Mouse (Mus musculus): ENCODE measurements at regions not wholly inside any gene's neighbourhood (a gene's known extent, or its start where the extent isn't known, plus 50 kb on each side); places are given as distances from the start of the nearest gene placed in this dataset.

DNA sequence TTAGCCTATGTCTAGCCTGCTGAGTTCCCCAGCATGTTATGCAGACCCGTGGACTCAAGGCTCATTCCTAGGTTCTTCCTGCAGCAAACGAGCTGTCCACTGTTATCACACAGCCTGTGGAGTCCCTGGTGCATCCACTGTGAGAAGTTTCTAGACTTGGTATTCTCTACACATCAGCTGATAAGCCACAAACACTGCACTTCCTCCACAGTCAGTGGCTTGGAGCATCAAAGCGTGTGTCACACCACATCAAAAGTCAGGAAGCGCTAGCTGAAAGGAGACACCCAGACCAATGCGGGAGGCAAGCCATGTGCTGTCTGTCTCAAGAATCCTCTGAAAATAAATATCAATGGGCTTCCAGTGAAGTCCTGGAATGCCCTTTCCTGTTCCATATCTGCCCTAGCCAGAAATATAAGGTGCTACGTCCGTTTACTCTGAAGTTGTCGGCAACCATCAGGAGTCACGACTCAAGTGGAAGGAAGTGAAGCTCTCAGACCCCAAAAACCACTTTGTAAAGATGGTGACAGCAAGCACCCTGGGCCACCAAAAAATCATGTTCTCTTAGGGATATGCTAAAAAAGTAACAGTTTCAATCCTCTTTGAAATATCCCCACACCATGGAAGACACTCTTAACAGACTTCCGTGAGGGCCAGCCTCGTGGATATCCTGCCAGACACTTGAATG is 227.7 kb downstream of the Adgrl2 start:
- Histone ChIP-seq H3K27ac (replicated peaks) (no peak overlapping the region), H3K36me3 (no peaks in the 10 kb centered on the region), H3K4me3 (no peak overlapping the region), H3K9me3 (no peaks in the 10 kb centered on the region), H3K9ac (no peak overlapping the region), H3K4me1 (peaks cover 8% of the 10 kb centered on the region), H3K4me2 (no peak overlapping the region), H3K27me3 (replicated peaks) (no peaks in the 10 kb centered on the region)
- ATAC-seq (ENCODE audit: extremely low read depth, insufficient number of reproducible peaks, low FRiP score, low TSS enrichment): no peak
- 21% methylated on average over 11 of the region's 11 CpGs for WGBS

DNA sequence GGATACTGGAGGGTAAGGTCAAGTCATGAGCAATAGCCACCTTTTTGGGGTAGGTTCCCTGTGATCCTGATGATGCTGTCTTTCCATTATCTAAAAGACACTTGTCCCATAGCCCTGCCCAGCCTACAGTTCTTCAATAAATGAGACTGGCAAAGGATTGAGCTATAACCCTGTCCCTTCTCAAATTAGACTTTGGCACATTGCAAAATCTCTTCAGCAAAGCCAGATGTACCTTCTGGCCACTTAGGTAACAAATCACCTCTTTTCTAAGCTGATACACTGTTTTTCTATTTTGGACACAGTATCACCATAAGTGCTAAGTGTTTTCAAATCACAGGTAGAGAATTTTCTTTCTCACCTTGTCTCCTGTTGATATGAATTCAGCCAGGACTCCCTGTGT is 228.8 kb downstream of the Adgrl2 start:
- Histone ChIP-seq H3K9me3 (no peaks in the 10 kb centered on the region), H3K4me1 (peaks cover 8% of the 10 kb centered on the region), H3K27ac (replicated peaks) (no peak overlapping the region), H3K9ac (no peak overlapping the region), H3K27me3 (replicated peaks) (no peaks in the 10 kb centered on the region), H3K4me3 (no peak overlapping the region), H3K36me3 (no peaks in the 10 kb centered on the region), H3K4me2 (no peak overlapping the region)
- no peak for ATAC-seq (ENCODE audit: extremely low read depth, insufficient number of reproducible peaks, low FRiP score, low TSS enrichment)

DNA sequence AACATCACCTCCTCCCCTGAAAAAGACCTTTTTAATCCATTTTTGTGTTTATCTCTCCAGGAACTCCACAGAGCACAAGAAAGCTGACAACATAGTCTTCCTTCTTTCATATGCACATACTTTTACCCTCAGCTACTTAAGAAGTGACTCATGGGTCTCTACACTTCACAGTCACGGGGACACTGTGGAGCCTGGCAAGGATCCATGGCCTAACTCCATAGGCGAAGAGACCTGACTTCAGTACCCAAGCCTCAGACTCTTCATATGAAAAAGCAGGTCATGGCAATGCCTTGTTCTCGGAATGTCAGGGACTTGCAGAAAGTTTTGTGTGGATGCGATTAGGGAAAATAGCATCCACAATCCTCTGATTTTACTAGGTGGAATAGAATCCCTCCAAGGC is 230.9 kb downstream of the Adgrl2 start:
- Histone ChIP-seq H3K4me1 (peaks cover 8% of the 10 kb centered on the region), H3K36me3 (no peaks in the 10 kb centered on the region), H3K4me2 (no peak overlapping the region), H3K27ac (replicated peaks) (no peak overlapping the region), H3K9me3 (no peaks in the 10 kb centered on the region), H3K9ac (no peak overlapping the region), H3K27me3 (replicated peaks) (no peaks in the 10 kb centered on the region), H3K4me3 (no peak overlapping the region)
- ATAC-seq (ENCODE audit: extremely low read depth, insufficient number of reproducible peaks, low FRiP score, low TSS enrichment): no peak
- WGBS: 66% methylated on average over 4 of the region's 4 CpGs

DNA sequence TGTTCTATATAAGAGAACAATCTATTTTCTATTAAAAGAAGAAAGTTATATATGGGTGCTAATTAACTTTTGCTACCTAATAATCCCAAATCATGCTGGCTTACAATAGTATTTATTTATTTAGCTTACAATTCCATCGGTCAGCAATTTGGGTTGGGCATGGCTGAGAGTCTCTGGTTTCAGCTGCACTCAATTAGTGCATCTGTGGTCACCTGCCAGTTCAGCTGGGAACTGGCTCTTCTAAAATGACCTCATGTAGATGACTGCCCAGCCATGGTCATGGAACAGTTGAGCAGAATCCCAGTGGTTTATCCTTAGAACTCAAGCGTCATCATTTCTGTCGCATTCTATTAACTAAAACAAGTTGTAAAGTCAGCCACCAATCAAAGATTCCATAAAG is 244.1 kb downstream of the Adgrl2 start:
- Histone ChIP-seq H3K9ac (no peak overlapping the region), H3K4me3 (no peak overlapping the region), H3K27me3 (replicated peaks) (no peaks in the 10 kb centered on the region), H3K27ac (replicated peaks) (no peak overlapping the region), H3K9me3 (no peaks in the 10 kb centered on the region), H3K4me1 (no peaks in the 10 kb centered on the region), H3K4me2 (no peak overlapping the region), H3K36me3 (no peaks in the 10 kb centered on the region)
- WGBS: 85% methylated on average over 3 of the region's 3 CpGs
- ATAC-seq (ENCODE audit: extremely low read depth, insufficient number of reproducible peaks, low FRiP score, low TSS enrichment): no peak

DNA sequence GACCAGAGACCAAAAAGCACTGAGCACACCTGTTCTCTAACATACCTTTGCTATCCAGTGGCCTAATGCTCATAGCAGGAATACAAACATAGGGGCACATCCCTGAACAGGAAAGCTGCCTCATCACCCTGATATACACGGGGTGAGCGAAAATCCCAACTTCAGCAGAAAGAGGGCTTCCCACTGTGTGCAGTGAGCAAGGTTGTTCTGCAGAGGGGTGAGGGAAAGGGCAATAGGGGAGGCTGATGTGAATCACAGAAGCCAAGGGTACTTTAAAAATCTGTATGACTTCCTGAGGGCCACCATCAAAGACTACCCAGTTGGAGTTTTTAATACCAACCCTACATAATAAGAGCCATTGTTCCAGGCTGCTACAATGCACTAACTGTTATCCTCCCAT is 245.7 kb downstream of the Adgrl2 start:
- Histone ChIP-seq H3K9me3 (no peaks in the 10 kb centered on the region), H3K4me1 (no peaks in the 10 kb centered on the region), H3K4me2 (no peak overlapping the region), H3K27me3 (replicated peaks) (no peaks in the 10 kb centered on the region), H3K36me3 (no peaks in the 10 kb centered on the region), H3K4me3 (no peak overlapping the region), H3K27ac (replicated peaks) (no peak overlapping the region), H3K9ac (no peak overlapping the region)
- ATAC-seq (ENCODE audit: extremely low read depth, insufficient number of reproducible peaks, low FRiP score, low TSS enrichment): no peak
- 65% methylated on average over 2 of the region's 2 CpGs for WGBS

DNA sequence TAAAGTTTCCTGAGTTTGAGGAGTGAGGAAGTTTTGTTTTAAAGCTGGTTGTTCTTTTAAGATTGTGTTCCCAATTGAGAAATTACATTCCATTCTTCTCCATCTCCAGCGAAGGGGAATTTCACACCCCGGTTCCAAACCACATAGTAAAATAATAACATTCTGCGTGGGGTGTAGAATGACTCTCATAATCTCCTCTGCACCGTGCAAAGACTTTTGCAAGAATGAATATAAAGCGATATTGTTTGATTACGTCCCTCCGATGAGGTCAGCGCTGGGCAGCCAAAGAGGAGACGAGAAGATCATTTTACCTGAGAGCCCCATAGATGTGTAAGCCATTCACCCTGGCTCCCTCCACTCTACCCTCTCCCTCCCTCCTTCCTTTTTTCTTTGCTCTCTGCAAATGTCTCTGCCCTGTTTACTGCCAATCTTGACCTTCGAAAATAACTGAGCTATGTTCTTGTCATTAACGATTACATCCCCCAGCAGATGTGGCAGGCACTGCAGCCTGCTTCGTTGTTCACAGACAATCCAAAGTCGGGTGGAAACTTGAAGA is 256.1 kb downstream of the Adgrl2 start:
- ATAC-seq (ENCODE audit: extremely low read depth, insufficient number of reproducible peaks, low FRiP score, low TSS enrichment): no peak
- WGBS: 73% methylated on average over 13 of the region's 13 CpGs
- Histone ChIP-seq H3K4me1 (peaks cover 26% of the 10 kb centered on the region), H3K36me3 (no peaks in the 10 kb centered on the region), H3K4me2 (no peak overlapping the region; the same call in 1 of the 2 replicates), H3K27ac (replicated peaks) (peak overlapping the region; percentile 25; the same call in 1 of the 2 replicates), H3K9me3 (no peaks in the 10 kb centered on the region), H3K9ac (no peak overlapping the region), H3K4me3 (no peak overlapping the region), H3K27me3 (replicated peaks) (no peaks in the 10 kb centered on the region)

DNA sequence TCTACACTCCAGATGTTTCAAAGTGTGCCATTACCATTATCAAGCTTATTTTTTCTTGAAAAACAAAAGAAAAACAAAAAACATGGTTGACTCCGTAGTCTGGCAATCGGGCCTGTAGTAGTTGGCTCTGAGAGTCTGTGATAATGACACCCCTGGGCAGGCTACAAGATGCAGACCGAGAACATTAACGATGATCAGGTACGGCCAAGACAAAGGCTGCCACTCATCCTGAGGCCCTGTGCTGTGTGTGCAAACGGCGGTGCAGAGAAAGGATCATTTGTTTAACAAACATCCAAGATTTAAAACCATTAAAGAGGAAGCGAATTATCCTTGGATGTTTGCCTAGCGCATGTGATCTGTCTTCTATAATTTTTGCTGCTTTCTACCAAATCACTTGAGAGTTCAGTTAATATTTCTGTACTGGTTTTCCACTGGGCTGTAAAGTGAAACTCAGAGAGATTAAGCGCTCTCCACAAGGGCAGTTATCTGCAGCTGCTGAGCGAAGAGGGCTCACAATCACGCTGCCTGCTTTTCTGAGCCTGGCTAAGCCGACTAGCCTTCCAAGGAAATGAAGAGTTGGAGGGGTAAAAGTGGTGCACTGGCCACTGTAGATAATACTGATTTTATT is 257.0 kb downstream of the Adgrl2 start:
- peaks cover 30% of the 10 kb centered on the region for H3K4me1 ChIP-seq
- H3K9ac ChIP-seq: no peak overlapping the region
- peak overlapping the region; percentile 37 for H3K4me2 ChIP-seq
- no peaks in the 10 kb centered on the region for H3K9me3 ChIP-seq
- H3K4me3 ChIP-seq: peak overlapping the region; percentile 5; the same call in 1 of the 2 replicates
- no peak for ATAC-seq (ENCODE audit: extremely low read depth, insufficient number of reproducible peaks, low FRiP score, low TSS enrichment)
- peak overlapping the region; percentile 25; the same call in 1 of the 2 replicates for H3K27ac ChIP-seq (replicated peaks)
- no peaks in the 10 kb centered on the region for H3K27me3 ChIP-seq (replicated peaks)
- no peaks in the 10 kb centered on the region for H3K36me3 ChIP-seq
- WGBS: 33% methylated on average over 13 of the region's 13 CpGs

DNA sequence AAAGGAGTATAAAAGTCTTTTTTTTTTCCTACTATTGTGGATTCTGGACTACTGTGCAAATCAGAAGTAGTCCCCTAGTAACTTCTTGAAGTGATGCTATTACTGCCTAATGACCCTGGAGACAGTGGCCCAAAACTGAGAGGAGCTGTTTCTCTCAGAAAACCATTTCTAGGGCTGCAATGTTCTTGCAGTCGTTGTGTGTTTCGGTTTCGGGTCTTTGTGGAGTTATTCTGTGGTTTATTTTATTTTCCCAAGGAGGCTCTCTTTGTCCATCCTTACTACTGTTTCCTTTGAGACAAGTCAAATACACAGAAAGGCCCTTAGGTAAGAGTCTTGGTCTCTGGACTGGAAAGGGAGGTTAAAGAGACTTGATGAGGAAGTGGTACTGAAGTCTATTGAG is 258.9 kb downstream of the Adgrl2 start:
- Histone ChIP-seq H3K9ac (no peak overlapping the region), H3K36me3 (no peaks in the 10 kb centered on the region), H3K9me3 (no peaks in the 10 kb centered on the region), H3K4me3 (no peak overlapping the region), H3K27me3 (replicated peaks) (no peaks in the 10 kb centered on the region), H3K4me2 (no peak overlapping the region), H3K4me1 (peaks cover 30% of the 10 kb centered on the region), H3K27ac (replicated peaks) (no peak overlapping the region)
- ATAC-seq (ENCODE audit: extremely low read depth, insufficient number of reproducible peaks, low FRiP score, low TSS enrichment): no peak
- 88% methylated on average over 3 of the region's 3 CpGs for WGBS

DNA sequence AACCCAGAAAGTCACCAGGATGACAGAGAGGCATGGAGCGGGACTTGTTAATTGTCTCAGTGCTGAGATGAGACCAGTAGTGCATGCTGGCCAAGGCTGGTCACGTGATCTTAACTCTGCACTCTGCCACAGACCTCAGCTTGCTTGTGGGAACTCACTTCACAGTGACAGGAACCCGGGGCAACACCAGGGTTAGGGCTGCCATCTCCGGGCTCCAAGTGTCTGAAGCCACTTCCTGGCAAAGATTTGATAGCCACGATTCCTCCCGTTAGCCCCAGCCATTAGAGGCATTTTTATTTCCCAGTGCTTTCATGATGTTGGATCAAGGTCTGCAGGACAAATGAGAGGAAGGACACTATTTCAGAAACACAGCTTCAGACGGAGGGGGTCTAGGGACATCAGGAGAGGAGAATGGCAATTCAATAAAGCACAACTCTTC is 261.1 kb downstream of the Adgrl2 start:
- Histone ChIP-seq H3K4me3 (no peak overlapping the region), H3K27ac (replicated peaks) (no peak overlapping the region), H3K4me2 (no peak overlapping the region), H3K9me3 (0 out of 2 replicates have a peak, but pooled peaks cover 6% of the 10 kb centered on the region), H3K4me1 (peaks cover 27% of the 10 kb centered on the region), H3K36me3 (no peaks in the 10 kb centered on the region), H3K9ac (no peak overlapping the region), H3K27me3 (replicated peaks) (no peaks in the 10 kb centered on the region)
- no peak for ATAC-seq (ENCODE audit: extremely low read depth, insufficient number of reproducible peaks, low FRiP score, low TSS enrichment)
- 53% methylated on average over 7 of the region's 7 CpGs for WGBS

DNA sequence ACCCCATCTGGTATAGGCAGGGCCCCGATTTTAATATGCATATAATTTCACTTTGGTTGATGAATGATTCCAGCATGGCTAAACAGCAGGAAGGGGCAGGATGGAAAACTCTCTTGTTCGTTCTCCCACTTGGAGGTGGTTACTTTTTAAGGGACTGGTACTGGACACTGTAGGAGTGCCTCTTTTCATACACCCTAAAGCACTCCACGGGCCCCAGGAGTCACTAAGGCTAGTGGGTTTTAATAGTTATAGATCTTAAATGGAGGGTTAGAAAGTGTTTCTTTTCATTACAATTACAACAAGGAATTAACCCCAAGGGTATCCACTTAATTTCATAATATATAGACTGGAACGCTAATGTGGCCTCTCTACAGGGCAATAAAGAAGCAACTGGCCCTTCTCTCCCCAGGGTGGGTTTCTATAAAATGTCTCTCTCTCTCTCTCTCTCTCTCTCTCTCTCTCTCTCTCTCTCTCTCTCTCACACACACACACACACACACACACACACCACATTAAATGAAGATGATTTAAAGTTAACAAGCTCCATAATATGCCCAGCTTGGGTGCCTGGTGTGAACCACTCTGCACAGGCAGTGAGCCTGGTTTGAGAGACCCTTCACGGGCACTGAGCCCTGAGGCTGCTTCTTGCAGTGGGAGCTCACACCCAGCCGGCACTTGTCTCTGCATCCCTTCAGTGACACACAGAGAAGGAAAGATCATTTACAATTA is 261.7 kb downstream of the Adgrl2 start:
- WGBS: 73% methylated on average over 6 of the region's 6 CpGs
- Histone ChIP-seq H3K4me1 (peaks cover 21% of the 10 kb centered on the region), H3K27me3 (replicated peaks) (no peaks in the 10 kb centered on the region), H3K27ac (replicated peaks) (no peak overlapping the region), H3K4me2 (no peak overlapping the region), H3K9me3 (0 out of 2 replicates have a peak, but pooled peaks cover 7% of the 10 kb centered on the region), H3K4me3 (no peak overlapping the region), H3K9ac (no peak overlapping the region), H3K36me3 (no peaks in the 10 kb centered on the region)
- ATAC-seq (ENCODE audit: extremely low read depth, insufficient number of reproducible peaks, low FRiP score, low TSS enrichment): no peak

DNA sequence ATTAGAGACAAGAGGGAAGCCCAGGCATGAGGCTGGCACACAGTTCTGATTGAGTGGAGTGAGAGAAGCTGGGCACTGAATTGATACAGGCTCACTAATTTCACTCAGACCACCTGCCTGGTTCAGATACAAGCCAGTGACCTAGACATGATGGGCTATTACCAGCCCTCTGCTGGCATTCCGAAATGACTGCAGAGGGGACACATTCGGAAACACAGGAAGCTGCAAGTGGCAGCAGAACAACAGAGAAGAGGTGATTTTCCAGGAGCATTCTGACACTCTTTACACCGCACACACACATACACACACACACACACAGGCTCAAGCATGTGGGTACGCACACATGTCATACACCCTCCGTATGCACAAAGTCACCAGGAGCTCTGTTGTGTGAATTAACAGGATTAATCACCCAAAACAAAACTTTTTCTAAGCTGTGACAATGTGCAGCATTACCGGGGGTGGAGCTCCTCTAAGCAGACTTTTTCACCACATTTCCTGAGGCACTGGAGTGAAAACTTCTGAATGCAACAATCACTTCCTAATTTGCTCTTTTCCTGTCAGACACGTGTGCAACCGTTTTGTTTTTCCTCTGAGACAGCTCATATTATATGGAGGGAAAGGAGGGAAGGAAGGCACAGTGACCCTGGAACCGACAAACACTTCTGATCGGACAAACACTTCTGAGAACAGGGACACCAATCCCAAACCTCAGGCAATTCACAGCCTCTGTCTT is 263.6 kb downstream of the Adgrl2 start:
- 0 out of 2 replicates have a peak, but pooled peaks cover 7% of the 10 kb centered on the region for H3K9me3 ChIP-seq
- no peaks in the 10 kb centered on the region for H3K27me3 ChIP-seq (replicated peaks)
- no peak for ATAC-seq (ENCODE audit: extremely low read depth, insufficient number of reproducible peaks, low FRiP score, low TSS enrichment)
- H3K4me3 ChIP-seq: no peak overlapping the region
- H3K4me2 ChIP-seq: peak overlapping the region; percentile 18; the same call in 1 of the 2 replicates
- 50% methylated on average over 10 of the region's 10 CpGs for WGBS
- H3K27ac ChIP-seq (replicated peaks): no peak overlapping the region
- H3K4me1 ChIP-seq: peaks cover 10% of the 10 kb centered on the region
- H3K9ac ChIP-seq: no peak overlapping the region
- no peaks in the 10 kb centered on the region for H3K36me3 ChIP-seq

All from heart, embryonic 13.5 days (tissue).